Mouse (Mus musculus) megakaryocyte, embryonic 14.5 days (primary cell): ENCODE data around the gene Rpl4.
"Not testable (repeated sequence)": the region's sequence is repeated elsewhere in the genome, so short reads cannot be mapped to it uniquely, and the experiment has no call there.

Experiments
- FLI1 ChIP-seq: IDR thresholded peaks from 2 replicates; pipeline ENCODE4 v1.6.1; 2012; ENCODE audit warnings: low read length, inconsistent platforms, mixed read lengths
- GATA1 ChIP-seq: IDR thresholded peaks from 3 replicates; pipeline ENCODE4 v1.6.1; 2012; ENCODE audit warnings: mixed read lengths, low read length, inconsistent platforms, borderline replicate concordance

DNA sequence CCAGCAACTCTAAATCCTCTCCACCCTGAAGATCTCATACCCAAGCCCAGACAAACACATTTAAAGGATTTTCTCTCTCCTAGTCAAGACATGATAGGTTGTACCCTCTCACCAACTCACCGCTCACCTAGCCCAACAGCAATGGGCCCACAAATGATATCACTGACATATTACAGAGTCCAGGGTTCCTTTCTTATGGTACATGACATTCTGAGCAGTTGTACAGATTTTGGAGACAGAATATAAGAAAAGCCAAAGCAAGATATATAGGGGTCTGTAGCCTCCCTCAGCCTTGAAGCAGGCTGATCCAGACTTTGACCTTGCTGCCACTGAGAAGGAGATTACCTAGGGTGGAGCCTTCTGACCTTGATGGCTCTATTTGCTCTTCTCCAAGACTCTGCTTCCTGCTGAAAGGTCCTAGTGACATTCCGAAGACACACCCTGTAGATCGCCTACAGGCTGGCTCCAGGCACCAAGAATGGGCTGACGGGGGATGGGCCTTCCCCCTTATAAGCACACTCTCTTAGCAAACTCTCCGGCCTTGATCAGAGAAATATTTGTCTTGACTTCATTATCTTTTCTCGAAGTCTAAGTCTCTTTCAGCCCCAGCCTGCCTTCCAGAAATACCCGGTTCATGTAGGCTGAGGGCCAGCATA lies 25.7 kb downstream of the Rpl4 start:
- TF ChIP-seq GATA1, FLI1: not testable (repeated sequence)
